Mouse (Mus musculus): ENCODE data around the gene Prx. TPM values are rescaled to one million over a fixed set of nuclear protein-coding genes. Genes with fewer than 3 reads are reported as not detected.

Gene Prx
- polyA plus RNA-seq (2014; fragmentation: Nextera tagmentation; extraction: Ambion mirVana) = 1.5 and 2.1 TPM in 2 replicates

DNA sequence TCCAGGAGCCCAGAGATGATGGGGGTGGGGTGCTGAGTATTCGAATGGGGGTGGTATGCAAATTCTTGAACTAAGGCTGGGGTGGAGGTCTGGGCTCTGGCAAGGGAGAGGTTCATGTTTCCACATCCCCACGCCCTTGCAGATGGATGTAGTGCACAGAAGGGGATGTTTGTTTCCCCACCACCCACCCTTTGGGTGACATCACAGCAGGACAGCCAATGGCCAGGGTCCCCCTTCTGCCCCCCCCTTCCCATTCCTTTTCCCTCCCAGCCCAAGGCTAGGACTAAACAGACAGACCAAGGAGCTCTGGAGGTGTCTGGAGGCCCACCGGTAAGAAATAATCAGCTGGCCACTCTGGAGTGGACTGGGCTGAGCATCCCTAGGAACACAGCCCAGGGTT, at the start of gene Prx:
TSS of gene Prx (plus strand) at position 289 of the 400 bp plus-strand sequence.
- 46% methylated on average over 3 of the region's 3 CpGs for WGBS
- H3K4me3 ChIP-seq (ENCODE audit: low read depth, low read length) = no peak within 1 kb of the TSS

DNA sequence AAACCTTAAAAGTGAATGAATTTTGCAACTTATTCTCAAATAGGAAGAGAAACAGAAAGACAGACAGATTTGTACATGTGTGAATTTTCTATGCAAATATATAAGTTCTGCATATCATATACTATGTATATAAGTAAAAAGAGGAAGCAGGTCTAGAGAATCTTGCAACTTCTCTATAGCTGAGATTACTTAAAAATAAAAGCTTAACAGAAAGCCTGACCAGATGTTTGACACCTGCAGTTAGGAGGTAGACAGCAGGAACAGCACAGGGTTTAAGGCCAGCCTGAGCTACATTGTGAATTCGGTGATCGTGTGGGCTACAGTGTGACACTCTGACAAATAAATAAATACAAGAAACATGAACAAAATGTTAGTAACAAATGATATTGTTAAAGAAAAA, 47.8 kb upstream of the Prx start:
- ATAC-seq (ENCODE audit: insufficient number of reproducible peaks, low FRiP score, low TSS enrichment, low read depth) = no peak
- no peak for DNase-seq (ENCODE audit: low spot score)
- Histone ChIP-seq H3K9me3 (ENCODE audit: control insufficient read depth, low read length) (no peaks in the 10 kb centered on the region), H3K9ac (ENCODE audit: low read length) (no peak overlapping the region), H3K4me2 (ENCODE audit: low read depth, severe bottlenecking) (no peak overlapping the region), H3K27me3 (ENCODE audit: control insufficient read depth, insufficient read depth, low read length) (peaks cover 10% of the 10 kb centered on the region), H3K4me3 (ENCODE audit: low read depth, low read length) (no peak overlapping the region), H3K4me1 (ENCODE audit: control insufficient read depth, insufficient read depth, low read length) (0 out of 2 replicates have a peak, but pooled peaks cover 4% of the 10 kb centered on the region), H3K36me3 (ENCODE audit: control insufficient read depth, insufficient read depth, low read length) (no peaks in the 10 kb centered on the region), H3K27ac (replicated peaks; ENCODE audit: low read depth, low read length) (no peak overlapping the region)
- 98% methylated on average over 2 of the region's 2 CpGs for WGBS

More for the DNA sequence above, at the start of gene Prx:
- DNase-seq (ENCODE audit: low spot score) (no peak), ATAC-seq (ENCODE audit: insufficient number of reproducible peaks, low FRiP score, low TSS enrichment, low read depth) (no peak)
- no peaks in the 10 kb centered on the region for H3K36me3 ChIP-seq (ENCODE audit: control insufficient read depth, insufficient read depth, low read length)
- H3K27me3 ChIP-seq (ENCODE audit: control insufficient read depth, insufficient read depth, low read length) = no peaks in the 10 kb centered on the region
- H3K27ac ChIP-seq (replicated peaks; ENCODE audit: low read depth, low read length) = no peak within 1 kb of the TSS
- H3K9me3 ChIP-seq (ENCODE audit: control insufficient read depth, low read length) = no peaks in the 10 kb centered on the region
- H3K4me2 ChIP-seq (ENCODE audit: low read depth, severe bottlenecking) = no peak within 1 kb of the TSS
- no peaks in the 10 kb centered on the region for H3K4me1 ChIP-seq (ENCODE audit: control insufficient read depth, insufficient read depth, low read length)
- no peak within 1 kb of the TSS for H3K9ac ChIP-seq (ENCODE audit: low read length)

- WGBS = 60% methylated on average over 13 of the region's 13 CpGs
Measured at GRCm38 (mm10) chr7:27452206-27452770, 46.8 kb upstream of the Prx start.

GRCm38 (mm10) chr7:27454461-27455121, 44.5 kb upstream of the Prx start:
- Histone ChIP-seq H3K27ac (replicated peaks; ENCODE audit: low read depth, low read length) (no peak overlapping the region), H3K9me3 (ENCODE audit: control insufficient read depth, low read length) (no peaks in the 10 kb centered on the region), H3K9ac (ENCODE audit: low read length) (no peak overlapping the region), H3K36me3 (ENCODE audit: control insufficient read depth, insufficient read depth, low read length) (no peaks in the 10 kb centered on the region), H3K4me2 (ENCODE audit: low read depth, severe bottlenecking) (no peak overlapping the region), H3K27me3 (ENCODE audit: control insufficient read depth, insufficient read depth, low read length) (no peaks in the 10 kb centered on the region), H3K4me1 (ENCODE audit: control insufficient read depth, insufficient read depth, low read length) (no peaks in the 10 kb centered on the region), H3K4me3 (ENCODE audit: low read depth, low read length) (no peak overlapping the region)
- no peak for DNase-seq (ENCODE audit: low spot score)
- no peak for ATAC-seq (ENCODE audit: insufficient number of reproducible peaks, low FRiP score, low TSS enrichment, low read depth)
- 82% methylated on average over 10 of the region's 10 CpGs for WGBS

More at GRCm38 (mm10) chr7:27452206-27452770, 46.8 kb upstream of the Prx start:
- Histone ChIP-seq H3K27ac (replicated peaks; ENCODE audit: low read depth, low read length) (no peak overlapping the region), H3K4me2 (ENCODE audit: low read depth, severe bottlenecking) (no peak overlapping the region), H3K9ac (ENCODE audit: low read length) (no peak overlapping the region), H3K36me3 (ENCODE audit: control insufficient read depth, insufficient read depth, low read length) (no peaks in the 10 kb centered on the region), H3K4me1 (ENCODE audit: control insufficient read depth, insufficient read depth, low read length) (0 out of 2 replicates have a peak, but pooled peaks cover 4% of the 10 kb centered on the region), H3K4me3 (ENCODE audit: low read depth, low read length) (no peak overlapping the region), H3K27me3 (ENCODE audit: control insufficient read depth, insufficient read depth, low read length) (peaks cover 1% of the 10 kb centered on the region), H3K9me3 (ENCODE audit: control insufficient read depth, low read length) (no peaks in the 10 kb centered on the region)
- DNase-seq (ENCODE audit: low spot score) (no peak), ATAC-seq (ENCODE audit: insufficient number of reproducible peaks, low FRiP score, low TSS enrichment, low read depth) (no peak)

DNA sequence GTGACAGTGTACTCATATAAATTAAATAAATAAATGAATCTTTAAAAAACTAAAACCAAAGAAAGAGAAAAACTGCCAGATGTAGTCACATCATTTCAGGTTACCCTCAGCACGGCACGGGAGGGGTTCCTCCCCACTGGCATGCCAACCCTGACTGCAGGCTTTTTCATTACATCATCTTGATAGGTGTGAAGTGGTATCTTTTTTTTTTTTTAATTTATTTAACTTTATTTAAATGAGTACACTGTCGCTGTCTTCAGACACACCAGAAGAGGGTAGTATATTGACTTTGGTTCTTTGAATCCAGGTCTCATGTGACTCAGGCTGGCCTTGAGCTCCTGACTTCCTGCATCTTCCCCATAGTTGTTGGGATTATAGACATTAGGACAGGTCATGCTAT, 43.9 kb upstream of the Prx start:
- Histone ChIP-seq H3K9me3 (ENCODE audit: control insufficient read depth, low read length) (no peaks in the 10 kb centered on the region), H3K27me3 (ENCODE audit: control insufficient read depth, insufficient read depth, low read length) (no peaks in the 10 kb centered on the region), H3K9ac (ENCODE audit: low read length) (no peak overlapping the region), H3K4me3 (ENCODE audit: low read depth, low read length) (no peak overlapping the region), H3K27ac (replicated peaks; ENCODE audit: low read depth, low read length) (no peak overlapping the region), H3K4me1 (ENCODE audit: control insufficient read depth, insufficient read depth, low read length) (no peaks in the 10 kb centered on the region), H3K36me3 (ENCODE audit: control insufficient read depth, insufficient read depth, low read length) (no peaks in the 10 kb centered on the region), H3K4me2 (ENCODE audit: low read depth, severe bottlenecking) (no peak overlapping the region)
- ATAC-seq (ENCODE audit: insufficient number of reproducible peaks, low FRiP score, low TSS enrichment, low read depth) (no peak), DNase-seq (ENCODE audit: low spot score) (no peak)
- 88% methylated on average over 3 of the region's 3 CpGs for WGBS

- Histone ChIP-seq H3K27me3 (ENCODE audit: control insufficient read depth, insufficient read depth, low read length) (no peaks in the 10 kb centered on the region), H3K4me2 (ENCODE audit: low read depth, severe bottlenecking) (no peak overlapping the region), H3K9ac (ENCODE audit: low read length) (no peak overlapping the region), H3K4me3 (ENCODE audit: low read depth, low read length) (no peak overlapping the region), H3K27ac (replicated peaks; ENCODE audit: low read depth, low read length) (no peak overlapping the region), H3K9me3 (ENCODE audit: control insufficient read depth, low read length) (no peaks in the 10 kb centered on the region), H3K36me3 (ENCODE audit: control insufficient read depth, insufficient read depth, low read length) (no peaks in the 10 kb centered on the region), H3K4me1 (ENCODE audit: control insufficient read depth, insufficient read depth, low read length) (no peaks in the 10 kb centered on the region)
- 90% methylated on average over 4 of the region's 4 CpGs for WGBS
- no peak for ATAC-seq (ENCODE audit: insufficient number of reproducible peaks, low FRiP score, low TSS enrichment, low read depth)
- no peak for DNase-seq (ENCODE audit: low spot score)
Measured at GRCm38 (mm10) chr7:27458614-27459013, 40.5 kb upstream of the Prx start.

DNA sequence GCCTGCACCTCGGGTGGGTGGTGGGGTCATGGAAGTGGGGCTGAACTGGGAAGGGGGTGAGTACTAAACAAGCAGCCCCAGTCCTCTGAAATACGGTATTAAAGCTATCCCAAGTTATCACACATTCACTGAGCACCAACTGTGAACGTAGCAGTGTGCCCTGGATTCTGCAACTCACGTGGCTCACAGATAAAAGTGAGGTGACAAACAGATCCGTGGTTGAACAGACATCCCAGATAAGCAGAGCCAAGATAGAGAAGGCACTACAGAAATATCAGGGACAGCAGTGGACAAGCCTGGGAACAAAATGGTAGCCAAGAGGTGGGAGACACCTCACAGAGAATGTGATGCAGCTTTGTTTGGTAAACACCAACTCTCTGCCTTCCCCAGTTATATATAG, 39.5 kb upstream of the Prx start:
- WGBS = 93% methylated on average over 5 of the region's 5 CpGs
- no peak for ATAC-seq (ENCODE audit: insufficient number of reproducible peaks, low FRiP score, low TSS enrichment, low read depth)

DNA sequence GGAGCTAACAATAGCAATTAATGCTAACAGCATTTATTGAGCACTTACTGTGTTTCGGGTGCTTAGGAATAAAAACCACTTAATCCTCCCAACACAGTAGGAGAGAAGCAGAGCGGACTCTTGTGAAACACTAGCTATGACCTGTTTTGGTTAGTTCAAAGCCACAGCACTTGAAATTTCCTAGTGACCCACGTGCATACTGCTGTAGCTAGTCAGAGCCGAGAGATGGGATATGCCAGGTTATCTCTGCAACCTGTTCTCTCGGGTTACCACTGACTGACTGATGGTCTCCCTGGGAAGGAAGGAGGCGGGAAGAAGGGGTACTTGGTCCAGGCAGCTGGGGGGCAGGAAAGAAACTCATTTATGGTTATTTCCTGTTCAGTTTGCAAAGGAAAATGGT, 38.6 kb upstream of the Prx start:
- no peaks in the 10 kb centered on the region for H3K27me3 ChIP-seq (ENCODE audit: control insufficient read depth, insufficient read depth, low read length)
- no peaks in the 10 kb centered on the region for H3K36me3 ChIP-seq (ENCODE audit: control insufficient read depth, insufficient read depth, low read length)
- 76% methylated on average over 6 of the region's 6 CpGs for WGBS

More for the DNA sequence above, 39.5 kb upstream of the Prx start:
- H3K4me1 ChIP-seq (ENCODE audit: control insufficient read depth, insufficient read depth, low read length) = no peaks in the 10 kb centered on the region
- H3K36me3 ChIP-seq (ENCODE audit: control insufficient read depth, insufficient read depth, low read length) = no peaks in the 10 kb centered on the region
- H3K9me3 ChIP-seq (ENCODE audit: control insufficient read depth, low read length) = no peaks in the 10 kb centered on the region
- no peaks in the 10 kb centered on the region for H3K27me3 ChIP-seq (ENCODE audit: control insufficient read depth, insufficient read depth, low read length)
- H3K4me2 ChIP-seq (ENCODE audit: low read depth, severe bottlenecking) = no peak overlapping the region
- H3K4me3 ChIP-seq (ENCODE audit: low read depth, low read length) = no peak overlapping the region
- H3K9ac ChIP-seq (ENCODE audit: low read length) = no peak overlapping the region
- no peak for DNase-seq (ENCODE audit: low spot score)
- no peak overlapping the region for H3K27ac ChIP-seq (replicated peaks; ENCODE audit: low read depth, low read length)

More for the DNA sequence above, 38.6 kb upstream of the Prx start:
- DNase-seq (ENCODE audit: low spot score) (no peak), ATAC-seq (ENCODE audit: insufficient number of reproducible peaks, low FRiP score, low TSS enrichment, low read depth) (no peak)
- Histone ChIP-seq H3K27ac (replicated peaks; ENCODE audit: low read depth, low read length) (no peak overlapping the region), H3K4me1 (ENCODE audit: control insufficient read depth, insufficient read depth, low read length) (no peaks in the 10 kb centered on the region), H3K4me3 (ENCODE audit: low read depth, low read length) (no peak overlapping the region), H3K9ac (ENCODE audit: low read length) (no peak overlapping the region), H3K4me2 (ENCODE audit: low read depth, severe bottlenecking) (no peak overlapping the region), H3K9me3 (ENCODE audit: control insufficient read depth, low read length) (no peaks in the 10 kb centered on the region)
